Mouse (Mus musculus) stomach, embryonic 16.5 days (tissue): ENCODE measurements around the gene Phf1. TPM values are rescaled to one million over a fixed set of nuclear protein-coding genes. Genes with fewer than 3 reads are reported as not detected.
A peak's percentile ranks its signal among the peaks of the same experiment; 100 is the strongest.

Experiments used
- ATAC-seq: fragments of 200-750 bp; cut with Nextera tagmentation; 2 replicates; pipeline ENCODE4 v1.8.0; 2017; ENCODE audit warnings: moderate number of reproducible peaks, moderate TSS enrichment; ENCODE audit not compliant: insufficient read depth, low FRiP score
- H3K27ac ChIP-seq: fragments of 300-500 bp; sonication (generic); 2 replicates; pipeline ENCODE4 v1.5.1; 2014; ENCODE audit warnings: low read length
- H3K27me3 ChIP-seq: fragments of 300-500 bp; sonication (generic); 2 replicates; pipeline ENCODE4 v1.6.1; 2014; ENCODE audit warnings: low read length, control low read depth, mixed read lengths; ENCODE audit not compliant: control insufficient read depth, insufficient read depth
- H3K36me3 ChIP-seq: fragments of 300-500 bp; sonication (generic); 2 replicates; pipeline ENCODE4 v1.6.1; 2014; ENCODE audit warnings: low read length; ENCODE audit not compliant: control insufficient read depth, insufficient read depth
- H3K4me1 ChIP-seq: fragments of 300-500 bp; sonication (generic); 2 replicates; pipeline ENCODE4 v1.6.1; 2014; ENCODE audit warnings: low read length, control low read depth, mixed read lengths; ENCODE audit not compliant: control insufficient read depth, insufficient read depth
- H3K4me2 ChIP-seq: fragments of 300-500 bp; sonication (generic); 2 replicates; pipeline ENCODE4 v1.6.1; 2014; ENCODE audit warnings: low read depth, low read length, mixed read lengths
- H3K4me3 ChIP-seq: fragments of 300-500 bp; sonication (generic); replicated peaks from 2 replicates; pipeline ENCODE4 v1.5.1; 2014; ENCODE audit warnings: mild to moderate bottlenecking, low read length
- H3K9ac ChIP-seq: fragments of 300-500 bp; sonication (generic); 2 replicates; pipeline ENCODE4 v1.6.1; 2014; ENCODE audit warnings: low read length
- H3K9me3 ChIP-seq: fragments of 300-500 bp; sonication (generic); replicated peaks from 2 replicates; pipeline ENCODE4 v1.6.1; 2016; ENCODE audit warnings: low read length, control low read depth; ENCODE audit not compliant: control insufficient read depth
- WGBS: fragments of 180-500 bp; shearing (Covaris S2); extraction: QIAGEN DNeasy Blood & Tissue Kit; methylation state at CpG from one replicate; pipeline ENCODE4 v1.1.7; 2014; 5-methylcytosine and 5-hydroxymethylcytosine counted together
- polyA plus RNA-seq: library from polyadenylated mRNA; unstranded; fragments of >200 nt; fragmentation: Nextera tagmentation; extraction: Ambion mirVana; gene quantifications from 2 replicates; pipeline ENCODE4 v1.2.1, GENCODE M21; 2015

Gene Phf1
- polyA plus RNA-seq, 1 experiment from 2014 or later, result 7.7 TPM

- 70% methylated on average over 12 of the region's 12 CpGs for WGBS
- no peak overlapping the region; the same call in 1 of the 2 replicates for H3K27ac ChIP-seq
- H3K9me3 ChIP-seq, result no peaks in the 10 kb centered on the region
- no peaks in the 10 kb centered on the region for H3K36me3 ChIP-seq
- H3K4me3 ChIP-seq, result peak overlapping the region; percentile 47
- peaks cover 48% of the 10 kb centered on the region for H3K4me1 ChIP-seq
- H3K27me3 ChIP-seq, result no peaks in the 10 kb centered on the region
- peak overlapping the region; percentile 75 for H3K4me2 ChIP-seq
- peak overlapping the region; percentile 76; the same call in 1 of the 2 replicates for H3K9ac ChIP-seq
- ATAC-seq, result no peak
Observed at GRCm38 (mm10) chr17:26947231-26948100, 14.6 kb downstream of the Phf1 start.

GRCm38 (mm10) chr17:26948316-26949050 lies 15.6 kb downstream of the Phf1 start:
- H3K4me3 ChIP-seq, result peak overlapping the region; percentile 61
- ATAC-seq, result no peak
- H3K27me3 ChIP-seq, result no peaks in the 10 kb centered on the region
- peak overlapping the region; percentile 49; the same call in 1 of the 2 replicates for H3K27ac ChIP-seq
- H3K9ac ChIP-seq, result peak overlapping the region; percentile 85
- under 1% methylated on average over 65 of the region's 87 CpGs for WGBS
- H3K9me3 ChIP-seq, result no peaks in the 10 kb centered on the region
- peak overlapping the region; percentile 99 for H3K4me2 ChIP-seq
- no peaks in the 10 kb centered on the region for H3K36me3 ChIP-seq
- H3K4me1 ChIP-seq, result peaks cover 57% of the 10 kb centered on the region

GRCm38 (mm10) chr17:26949051-26949577 lies 16.3 kb downstream of the Phf1 start:
- Histone ChIP-seq H3K4me1 (peaks cover 63% of the 10 kb centered on the region), H3K4me2 (peak overlapping the region; percentile 99), H3K27ac (peak overlapping the region; percentile 7; the same call in 1 of the 2 replicates), H3K36me3 (no peaks in the 10 kb centered on the region), H3K9me3 (no peaks in the 10 kb centered on the region), H3K4me3 (peak overlapping the region; percentile 61), H3K27me3 (no peaks in the 10 kb centered on the region), H3K9ac (peak overlapping the region; percentile 85)
- 14% methylated on average over 12 of the region's 14 CpGs for WGBS
- 0 out of 2 replicates have a peak, but pooled peaks have one; percentile 16 for ATAC-seq

GRCm38 (mm10) chr17:26949866-26950265 lies 17.0 kb downstream of the Phf1 start:
- H3K4me1 ChIP-seq, result peaks cover 63% of the 10 kb centered on the region
- H3K4me3 ChIP-seq, result no peak overlapping the region
- no peaks in the 10 kb centered on the region for H3K27me3 ChIP-seq
- no peaks in the 10 kb centered on the region for H3K9me3 ChIP-seq
- ATAC-seq, result no peak
- peak overlapping the region; percentile 7; the same call in 1 of the 2 replicates for H3K27ac ChIP-seq
- no peaks in the 10 kb centered on the region for H3K36me3 ChIP-seq
- H3K9ac ChIP-seq, result no peak overlapping the region; the same call in 1 of the 2 replicates
- H3K4me2 ChIP-seq, result no peak overlapping the region
- 51% methylated on average over 5 of the region's 5 CpGs for WGBS

- Histone ChIP-seq H3K27me3 (no peaks in the 10 kb centered on the region), H3K9ac (peak overlapping the region; percentile 57), H3K27ac (peak overlapping the region; percentile 38; the same call in 1 of the 2 replicates), H3K9me3 (no peaks in the 10 kb centered on the region), H3K36me3 (no peaks in the 10 kb centered on the region), H3K4me1 (peaks cover 61% of the 10 kb centered on the region), H3K4me2 (peak overlapping the region; percentile 52), H3K4me3 (peak overlapping the region; percentile 36)
- 29% methylated on average over 7 of the region's 7 CpGs for WGBS
- no peak for ATAC-seq
Observed at GRCm38 (mm10) chr17:26950560-26951288, 17.9 kb downstream of the Phf1 start.

GRCm38 (mm10) chr17:26951406-26951805 lies 18.6 kb downstream of the Phf1 start:
- Histone ChIP-seq H3K27me3 (no peaks in the 10 kb centered on the region), H3K36me3 (no peaks in the 10 kb centered on the region), H3K9me3 (no peaks in the 10 kb centered on the region), H3K9ac (peak overlapping the region; percentile 57), H3K4me1 (peaks cover 54% of the 10 kb centered on the region), H3K27ac (peak overlapping the region; percentile 38; the same call in 1 of the 2 replicates), H3K4me3 (peak overlapping the region; percentile 36), H3K4me2 (peak overlapping the region; percentile 52)
- peak; percentile 51; the same call in 1 of the 2 replicates for ATAC-seq
- WGBS, result 1% methylated on average over 11 of the region's 11 CpGs

GRCm38 (mm10) chr17:26951952-26952877 lies 19.4 kb downstream of the Phf1 start:
- Histone ChIP-seq H3K4me2 (peak overlapping the region; percentile 52), H3K9ac (peak overlapping the region; percentile 57), H3K9me3 (no peaks in the 10 kb centered on the region), H3K27ac (no peak overlapping the region), H3K4me1 (peaks cover 46% of the 10 kb centered on the region), H3K36me3 (0 out of 2 replicates have a peak, but pooled peaks cover 3% of the 10 kb centered on the region), H3K27me3 (no peaks in the 10 kb centered on the region), H3K4me3 (peak overlapping the region; percentile 36)
- ATAC-seq, result no peak
- 23% methylated on average over 23 of the region's 23 CpGs for WGBS
